Mouse (Mus musculus) cortical plate, adult 2 months (tissue): ENCODE data around the gene Ninl.

ENCODE experiments used
- CTCF ChIP-seq: fragments of 200-500 bp; IDR thresholded peaks from 2 replicates; pipeline ENCODE4 v1.5.1; 2011; ENCODE audit warnings: mild to moderate bottlenecking, control low read depth, low read length; ENCODE audit not compliant: insufficient read depth; ENCODE audit errors: extremely low read depth
- POLR2A ChIP-seq: fragments of 200-500 bp; IDR thresholded peaks from 2 replicates; pipeline ENCODE4 v1.6.1; 2011; ENCODE audit warnings: mild to moderate bottlenecking, low read length, control low read depth; ENCODE audit not compliant: insufficient read depth; ENCODE audit errors: extremely low read depth

- no peak for TF ChIP-seq POLR2A
- no peak for TF ChIP-seq CTCF
These were observed 108.4 kb downstream of the Ninl start for GRCm38 (mm10) chr2:150930806-150931205.
